Mouse (Mus musculus) limb, embryonic 12.5 days (tissue): ENCODE data around the gene Exoc6. TPM values are rescaled to one million over a fixed set of nuclear protein-coding genes. Genes with fewer than 3 reads are reported as not detected.

Source experiments
- ATAC-seq: fragments of 200-750 bp; cut with Nextera tagmentation; 2 replicates; pipeline ENCODE4 v1.8.0; 2017; ENCODE audit warnings: low read depth, moderate TSS enrichment; ENCODE audit not compliant: insufficient number of reproducible peaks, insufficient read depth, low FRiP score, low TSS enrichment
- H3K27ac ChIP-seq: fragments of 300-500 bp; sonication (generic); 2 replicates; pipeline ENCODE4 v1.5.1; 2016; ENCODE audit warnings: mild to moderate bottlenecking, moderate library complexity
- H3K27me3 ChIP-seq: fragments of 300-500 bp; sonication (generic); 2 replicates; pipeline ENCODE4 v1.6.1; 2016; ENCODE audit warnings: mild to moderate bottlenecking, moderate library complexity
- H3K36me3 ChIP-seq: fragments of 300-500 bp; sonication (generic); 2 replicates; pipeline ENCODE4 v1.6.1; 2016; ENCODE audit warnings: mild to moderate bottlenecking, moderate library complexity
- H3K4me1 ChIP-seq: fragments of 300-500 bp; sonication (generic); replicated peaks from 2 replicates; pipeline ENCODE4 v1.6.1; 2016
- H3K4me2 ChIP-seq: fragments of 300-500 bp; sonication (generic); 2 replicates; pipeline ENCODE4 v1.6.1; 2016; ENCODE audit warnings: mild to moderate bottlenecking, moderate library complexity
- H3K4me3 ChIP-seq: fragments of 300-500 bp; sonication (generic); replicated peaks from 2 replicates; pipeline ENCODE4 v1.5.1; 2016; ENCODE audit warnings: mild to moderate bottlenecking
- H3K9ac ChIP-seq: fragments of 300-500 bp; sonication (generic); replicated peaks from 2 replicates; pipeline ENCODE4 v1.6.1; 2016; ENCODE audit warnings: mild to moderate bottlenecking, moderate library complexity
- H3K9me3 ChIP-seq: fragments of 300-500 bp; sonication (generic); 2 replicates; pipeline ENCODE4 v1.6.1; 2016; ENCODE audit warnings: mild to moderate bottlenecking, moderate library complexity
- WGBS: fragments of 180-500 bp; shearing (Covaris S2); methylation state at CpG from one replicate; pipeline ENCODE4 v1.1.7; 2016; 5-methylcytosine and 5-hydroxymethylcytosine counted together
- polyA plus RNA-seq: library from polyadenylated mRNA; unstranded; fragments of >200 nt; fragmentation: Nextera tagmentation; extraction: Ambion mirVana; gene quantifications from 2 replicates; pipeline ENCODE4 v1.2.1, GENCODE M21; 2016

The Exoc6 gene
- polyA plus RNA-seq, 1 experiment from 2014 or later: 6.7 TPM

DNA sequence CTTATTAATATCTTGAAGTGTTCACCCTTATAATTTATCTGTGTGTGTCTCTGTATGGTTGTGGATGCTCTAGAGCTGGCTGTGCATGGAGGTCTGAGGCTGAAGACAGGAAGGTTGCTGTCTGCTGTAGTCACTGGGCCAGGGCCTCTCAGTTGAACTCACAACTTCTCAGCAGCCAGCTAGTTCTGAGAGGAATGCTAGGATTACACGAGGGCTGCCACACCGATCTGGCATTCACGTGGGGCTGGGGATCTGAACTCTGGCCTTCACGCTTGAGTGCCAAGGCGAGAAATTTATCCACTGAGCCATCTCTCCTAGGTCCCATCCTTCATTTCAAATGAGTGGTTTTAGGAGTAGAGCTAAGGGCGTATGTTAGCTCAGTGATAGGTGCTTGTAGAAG lies 30.2 kb downstream of the Exoc6 start:
- Histone ChIP-seq H3K9ac (no peak overlapping the region), H3K4me2 (no peak overlapping the region), H3K27me3 (no peaks in the 10 kb centered on the region), H3K9me3 (no peaks in the 10 kb centered on the region), H3K36me3 (no peaks in the 10 kb centered on the region), H3K4me1 (peaks cover 6% of the 10 kb centered on the region), H3K4me3 (no peak overlapping the region), H3K27ac (no peak overlapping the region)
- WGBS: 82% methylated on average over 6 of the region's 6 CpGs
- no peak for ATAC-seq

DNA sequence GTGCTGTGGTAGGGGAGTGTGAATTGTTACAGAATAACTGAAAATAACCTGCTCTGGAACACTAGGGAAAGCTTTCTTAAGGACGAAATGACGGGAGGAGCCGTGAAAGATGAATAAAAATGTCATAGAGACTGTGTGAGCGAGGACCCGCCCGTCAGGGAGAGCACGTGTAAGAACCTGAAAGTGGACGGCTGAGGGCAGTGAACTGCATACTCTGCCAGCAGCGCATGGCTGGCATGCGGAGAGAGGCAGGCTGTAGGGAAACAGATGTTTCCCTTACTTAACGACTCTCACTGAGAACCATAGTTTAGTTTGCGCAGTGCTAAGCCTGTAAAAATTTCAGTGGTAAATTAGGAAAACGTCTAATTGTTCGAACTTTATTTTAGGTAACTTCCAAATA lies 35.0 kb downstream of the Exoc6 start:
- 16% methylated on average over 14 of the region's 14 CpGs for WGBS
- H3K4me2 ChIP-seq: peak overlapping the region; percentile 16

DNA sequence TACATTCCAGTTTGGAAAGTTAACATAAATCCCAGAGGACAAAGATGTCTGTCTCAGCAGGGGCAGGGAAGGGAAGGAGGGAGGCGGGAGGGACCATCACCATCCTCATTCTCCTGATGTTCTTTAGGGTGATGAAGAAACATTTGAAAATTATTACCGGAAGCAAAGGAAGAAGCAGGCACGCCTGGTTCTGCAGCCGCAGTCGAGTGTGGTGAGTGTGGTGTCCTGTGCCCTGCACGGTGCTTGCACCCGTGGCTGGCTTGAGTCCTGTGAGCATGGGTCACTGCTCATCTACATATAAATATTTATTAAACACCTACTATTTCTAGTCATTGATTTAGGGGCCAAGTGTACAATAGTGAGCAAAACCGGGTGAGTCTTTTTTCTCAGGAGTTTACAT lies 35.5 kb downstream of the Exoc6 start:
- peaks cover 10% of the 10 kb centered on the region for H3K4me1 ChIP-seq
- no peaks in the 10 kb centered on the region for H3K36me3 ChIP-seq
- no peak for ATAC-seq
- H3K4me3 ChIP-seq: no peak overlapping the region
- H3K9me3 ChIP-seq: no peaks in the 10 kb centered on the region
- no peak overlapping the region for H3K27ac ChIP-seq
- no peaks in the 10 kb centered on the region for H3K27me3 ChIP-seq
- whole genome bisulfite sequencing: 52% methylated on average over 8 of the region's 8 CpGs
- no peak overlapping the region for H3K9ac ChIP-seq
- peak overlapping the region; percentile 16 for H3K4me2 ChIP-seq

More for the DNA sequence above, 35.0 kb downstream of the Exoc6 start:
- peak; percentile 66; the same call in 1 of the 2 replicates for ATAC-seq
- Histone ChIP-seq H3K9me3 (no peaks in the 10 kb centered on the region), H3K9ac (no peak overlapping the region), H3K27me3 (no peaks in the 10 kb centered on the region), H3K4me3 (no peak overlapping the region), H3K4me1 (peaks cover 10% of the 10 kb centered on the region), H3K36me3 (no peaks in the 10 kb centered on the region), H3K27ac (no peak overlapping the region)

DNA sequence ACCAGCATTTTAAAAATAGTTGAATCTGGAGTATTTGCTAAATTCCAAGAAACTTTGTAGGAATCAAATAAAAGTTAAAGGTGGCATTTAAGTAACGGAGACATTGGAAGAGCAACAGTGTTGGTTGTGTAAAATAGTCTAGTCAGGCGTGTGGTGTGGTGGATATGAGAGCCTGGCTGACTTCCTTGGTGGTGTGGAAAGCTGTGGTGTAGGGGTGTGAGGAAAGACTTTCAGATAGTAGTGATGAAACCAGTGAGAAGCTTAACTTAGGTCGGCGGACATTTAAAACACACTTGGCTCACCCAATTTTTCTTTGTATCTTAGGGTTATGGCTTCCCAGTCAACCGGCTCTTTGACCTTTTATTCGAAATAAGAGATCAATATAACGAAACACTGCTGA lies 40.3 kb downstream of the Exoc6 start:
- Histone ChIP-seq H3K4me2 (no peak overlapping the region), H3K27me3 (no peaks in the 10 kb centered on the region), H3K27ac (no peak overlapping the region), H3K36me3 (peaks cover 3% of the 10 kb centered on the region; the same call in 1 of the 2 replicates), H3K4me1 (peaks cover 3% of the 10 kb centered on the region), H3K9ac (no peak overlapping the region), H3K9me3 (no peaks in the 10 kb centered on the region), H3K4me3 (no peak overlapping the region)
- ATAC-seq: no peak
- 93% methylated on average over 7 of the region's 7 CpGs for WGBS

DNA sequence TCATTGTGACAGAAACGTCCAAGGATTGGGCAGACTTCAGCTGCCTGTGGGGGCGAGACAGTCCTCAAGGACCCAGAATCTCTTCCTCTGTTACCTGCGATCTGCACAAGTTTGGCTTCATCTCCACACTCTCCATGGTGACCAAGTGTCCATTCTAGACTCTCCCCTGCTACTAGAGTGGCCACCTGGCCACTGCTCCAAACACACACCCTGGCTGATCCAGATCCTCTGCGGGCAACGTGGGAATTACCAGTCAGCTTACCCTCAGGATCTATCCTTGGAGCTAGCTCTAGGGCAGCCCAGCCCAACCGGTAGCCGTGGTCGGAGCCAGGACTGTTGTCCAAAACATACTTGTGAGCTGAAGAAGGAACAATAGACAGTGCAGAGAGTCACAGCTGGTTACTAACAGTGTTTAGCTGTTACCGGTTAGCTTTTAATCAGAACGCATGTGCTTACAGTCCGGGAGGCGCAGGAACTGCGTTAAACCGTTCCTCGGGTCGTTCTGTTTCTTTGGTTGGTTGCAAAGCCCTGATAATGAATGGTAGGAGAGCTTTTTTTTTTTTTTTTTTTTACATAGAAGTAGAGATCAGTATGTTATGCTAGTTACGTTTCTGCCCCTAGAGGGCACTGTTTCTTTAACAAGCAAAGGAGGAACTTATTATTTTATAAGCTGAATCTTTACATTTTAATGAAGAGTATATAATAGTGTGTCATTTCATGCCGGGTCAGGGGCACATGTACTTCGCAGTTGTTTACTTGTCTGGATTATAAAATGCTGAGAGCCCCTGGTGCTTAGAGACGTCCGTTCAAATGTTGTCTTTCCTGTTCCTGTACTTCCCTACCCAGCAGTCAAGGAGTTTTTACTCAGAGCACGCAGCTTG lies 52.0 kb downstream of the Exoc6 start:
- Histone ChIP-seq H3K9ac (no peak overlapping the region), H3K4me2 (peak overlapping the region; percentile 32), H3K4me1 (no peaks in the 10 kb centered on the region), H3K36me3 (no peaks in the 10 kb centered on the region), H3K27ac (no peak overlapping the region), H3K4me3 (no peak overlapping the region), H3K27me3 (no peaks in the 10 kb centered on the region), H3K9me3 (no peaks in the 10 kb centered on the region)
- 40% methylated on average over 22 of the region's 22 CpGs for WGBS
- no peak for ATAC-seq

DNA sequence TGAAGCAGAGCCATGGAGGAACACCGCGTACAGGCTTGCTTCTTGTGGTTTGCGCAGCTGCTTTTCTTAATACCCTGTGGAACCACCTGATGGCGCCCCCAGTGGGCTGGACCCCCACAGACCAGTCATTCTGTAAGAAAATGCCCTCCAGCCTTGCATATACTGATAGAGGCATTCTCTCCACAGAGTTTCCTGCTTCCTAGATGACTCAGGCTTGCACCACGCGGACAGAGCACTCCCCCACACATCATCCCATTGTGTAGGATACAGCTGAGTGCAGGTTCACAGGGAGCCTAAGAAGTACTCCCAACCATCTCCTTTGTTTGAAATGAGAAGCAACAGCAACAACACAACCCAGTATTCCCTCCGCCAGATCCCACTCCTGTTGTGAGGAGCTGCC lies 59.8 kb downstream of the Exoc6 start:
- no peaks in the 10 kb centered on the region for H3K9me3 ChIP-seq
- 0 out of 2 replicates have a peak, but pooled peaks cover 7% of the 10 kb centered on the region for H3K4me1 ChIP-seq
- no peak overlapping the region for H3K4me2 ChIP-seq
- no peak overlapping the region for H3K27ac ChIP-seq
- no peak overlapping the region for H3K4me3 ChIP-seq
- ATAC-seq: no peak
- WGBS: 82% methylated on average over 7 of the region's 7 CpGs
- no peak overlapping the region for H3K9ac ChIP-seq
- no peaks in the 10 kb centered on the region for H3K36me3 ChIP-seq
- no peaks in the 10 kb centered on the region for H3K27me3 ChIP-seq

DNA sequence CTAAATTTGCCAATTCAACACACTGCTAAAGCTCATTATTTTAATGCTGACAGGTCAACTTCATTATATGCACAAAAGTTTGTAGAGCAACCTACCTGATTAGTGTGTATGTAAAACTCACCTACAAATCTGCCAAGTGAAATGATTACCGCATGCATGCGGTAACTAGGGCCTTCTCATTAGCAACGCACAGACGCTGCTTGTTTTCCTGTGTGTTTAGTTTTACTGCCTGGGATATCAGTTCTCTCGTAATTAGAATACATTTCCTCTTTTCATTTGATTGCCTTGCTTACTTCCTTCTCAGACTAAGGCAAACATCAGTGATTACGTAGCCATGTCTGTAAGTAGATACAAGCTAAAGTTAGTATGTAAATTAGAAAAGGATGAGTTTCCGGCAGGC lies 62.7 kb downstream of the Exoc6 start:
- no peaks in the 10 kb centered on the region for H3K27me3 ChIP-seq
- no peak overlapping the region for H3K4me2 ChIP-seq
- no peak overlapping the region for H3K27ac ChIP-seq
- no peak overlapping the region for H3K4me3 ChIP-seq
- 0 out of 2 replicates have a peak, but pooled peaks cover 7% of the 10 kb centered on the region for H3K4me1 ChIP-seq
- no peak for ATAC-seq
- H3K9ac ChIP-seq: no peak overlapping the region
- H3K9me3 ChIP-seq: no peaks in the 10 kb centered on the region
- H3K36me3 ChIP-seq: no peaks in the 10 kb centered on the region
- 25% methylated on average over 7 of the region's 7 CpGs for WGBS

DNA sequence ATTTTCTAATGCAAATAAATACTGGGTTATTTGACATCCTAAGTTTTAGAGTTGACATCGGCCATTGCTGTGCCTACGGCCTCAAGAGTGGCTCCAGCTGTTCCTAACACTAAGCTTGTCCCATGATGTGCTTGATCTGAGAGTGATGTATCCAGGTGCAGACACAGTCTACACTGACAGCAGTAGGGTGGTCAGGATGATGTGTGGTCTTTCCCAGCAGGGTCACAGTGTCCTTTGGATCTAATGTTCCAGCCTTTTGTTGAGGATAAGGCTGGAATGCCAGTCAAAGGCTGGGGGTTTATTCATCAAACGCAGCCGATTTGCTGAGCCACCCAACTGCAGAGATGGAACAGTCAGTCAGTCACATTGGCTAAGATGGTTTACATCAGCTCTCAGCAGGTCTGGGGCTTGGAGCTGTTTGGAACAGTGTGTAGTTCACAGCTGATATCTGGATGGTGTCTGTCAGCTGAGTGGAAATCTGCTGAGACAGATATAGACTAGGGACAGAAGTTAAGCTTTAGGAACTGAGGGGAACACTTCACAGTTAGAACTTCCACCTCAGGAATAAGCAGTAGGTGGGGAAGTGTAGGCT lies 64.9 kb downstream of the Exoc6 start:
- H3K27ac ChIP-seq: no peak overlapping the region
- H3K9ac ChIP-seq: no peak overlapping the region
- no peak overlapping the region for H3K4me2 ChIP-seq
- 0 out of 2 replicates have a peak, but pooled peaks cover 7% of the 10 kb centered on the region for H3K4me1 ChIP-seq
- no peaks in the 10 kb centered on the region for H3K27me3 ChIP-seq
- H3K4me3 ChIP-seq: no peak overlapping the region
- ATAC-seq: no peak
- H3K36me3 ChIP-seq: no peaks in the 10 kb centered on the region
- no peaks in the 10 kb centered on the region for H3K9me3 ChIP-seq
- WGBS: 83% methylated on average over 4 of the region's 4 CpGs

DNA sequence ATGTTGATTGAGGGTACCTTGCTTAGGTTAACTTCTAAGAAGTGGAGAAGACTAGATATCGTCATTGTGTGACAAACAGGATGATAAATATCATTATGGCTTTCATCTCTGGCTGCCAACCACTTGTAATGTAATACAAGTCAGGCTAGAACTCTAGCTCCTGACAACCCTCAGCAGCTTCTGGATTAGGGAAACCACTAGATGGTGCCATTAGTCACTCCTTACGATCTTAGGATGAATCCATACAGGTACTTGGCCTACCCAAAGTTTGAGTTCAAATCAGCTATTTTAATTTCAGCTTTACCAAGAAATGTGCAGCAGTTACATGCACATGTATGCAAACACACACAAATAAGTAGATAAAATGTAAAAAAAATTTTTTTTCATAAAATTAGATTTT lies 97.8 kb downstream of the Exoc6 start:
- 29% methylated on average over 2 of the region's 2 CpGs for WGBS
- ATAC-seq: no peak
- H3K4me2 ChIP-seq: no peak overlapping the region
- H3K4me1 ChIP-seq: no peaks in the 10 kb centered on the region
- no peak overlapping the region for H3K9ac ChIP-seq
- H3K27ac ChIP-seq: no peak overlapping the region
- H3K4me3 ChIP-seq: no peak overlapping the region
- H3K36me3 ChIP-seq: no peaks in the 10 kb centered on the region
- no peaks in the 10 kb centered on the region for H3K27me3 ChIP-seq
- H3K9me3 ChIP-seq: no peaks in the 10 kb centered on the region

DNA sequence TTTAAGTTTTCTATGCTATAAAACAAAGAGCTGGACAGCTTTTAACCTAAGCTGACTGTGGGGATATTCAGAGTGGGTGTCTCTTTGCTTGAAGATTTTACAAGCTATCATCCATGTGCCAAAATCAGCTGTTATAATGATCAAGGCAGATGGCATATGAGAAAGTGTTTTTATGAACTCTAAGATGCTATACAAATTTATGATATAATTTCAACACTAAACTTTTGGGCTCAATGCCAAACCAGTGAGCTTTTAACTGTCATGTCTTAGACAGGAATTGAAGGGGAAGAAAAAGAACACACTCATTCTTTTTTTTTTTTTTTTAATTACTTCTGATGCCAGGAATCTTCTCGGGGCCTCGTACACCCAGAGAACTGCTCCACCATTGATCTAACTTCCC lies 100.3 kb downstream of the Exoc6 start:
- Histone ChIP-seq H3K4me2 (no peak overlapping the region), H3K9me3 (no peaks in the 10 kb centered on the region), H3K36me3 (no peaks in the 10 kb centered on the region), H3K27ac (no peak overlapping the region), H3K4me3 (no peak overlapping the region), H3K9ac (no peak overlapping the region), H3K27me3 (no peaks in the 10 kb centered on the region), H3K4me1 (no peaks in the 10 kb centered on the region)
- ATAC-seq: no peak
- WGBS: 63% methylated on average over 2 of the region's 2 CpGs

DNA sequence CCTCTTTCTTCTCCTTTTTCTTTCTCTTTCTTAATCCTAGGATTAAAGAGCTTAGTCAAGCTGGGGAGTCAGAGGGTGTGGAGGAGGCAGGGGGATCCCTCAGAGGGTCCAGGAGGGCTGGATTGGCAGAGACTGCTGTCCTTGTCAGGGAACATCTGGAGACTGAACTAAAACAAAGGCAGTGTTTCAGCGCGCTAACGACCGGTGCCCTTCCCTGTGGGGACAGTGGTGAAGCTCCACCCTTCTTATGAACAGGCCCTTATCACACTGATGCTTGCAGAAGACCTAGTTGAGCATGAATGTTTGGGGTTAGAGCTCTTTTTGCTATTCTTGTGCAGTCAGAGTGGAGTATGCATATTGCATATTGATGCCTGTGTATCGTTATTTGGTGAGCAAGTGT lies 103.8 kb downstream of the Exoc6 start:
- no peak overlapping the region for H3K9ac ChIP-seq
- H3K9me3 ChIP-seq: no peaks in the 10 kb centered on the region
- no peaks in the 10 kb centered on the region for H3K4me1 ChIP-seq
- H3K4me2 ChIP-seq: no peak overlapping the region
- no peaks in the 10 kb centered on the region for H3K36me3 ChIP-seq
- H3K4me3 ChIP-seq: no peak overlapping the region
- H3K27me3 ChIP-seq: no peaks in the 10 kb centered on the region
- ATAC-seq: no peak
- 55% methylated on average over 5 of the region's 5 CpGs for WGBS
- no peak overlapping the region for H3K27ac ChIP-seq
